Mouse (Mus musculus) MEL (cell line): ENCODE data around the gene Cdiptos. TPM values are rescaled to one million over a fixed set of nuclear protein-coding genes. Genes with fewer than 3 reads are reported as not detected.

Source experiments
- DNase-seq: peaks from one replicate; pipeline ENCODE4 v3.0.0; 2011; ENCODE audit warnings: low read depth, low spot score
- H3K27ac ChIP-seq: 2 replicates; pipeline ENCODE4 v1.5.1; 2012; ENCODE audit warnings: low read depth, mild to moderate bottlenecking, control low read depth, low read length, moderate library complexity; ENCODE audit not compliant: control insufficient read depth
- H3K27me3 ChIP-seq, 2 experiments: fragments of 150-350 bp in 1 of 2; sonication (generic) in 1 of 2; 2 replicates each; pipeline ENCODE4 v1.6.1; 2012; ENCODE audit warnings: low read length in 2 of 2, mild to moderate bottlenecking in 2 of 2, improper control_type of control experiment in 1 of 2, moderate library complexity in 1 of 2; ENCODE audit not compliant: insufficient read depth in 2 of 2, control insufficient read depth in 1 of 2
- H3K36me3 ChIP-seq, 2 experiments: 2 replicates each; pipeline ENCODE4 v1.6.1; 2012 to 2014; ENCODE audit warnings: low read length in 2 of 2, improper control_type of control experiment in 1 of 2, inconsistent platforms in 1 of 2, mild to moderate bottlenecking in 1 of 2; ENCODE audit not compliant: insufficient read depth in 2 of 2, control insufficient read depth in 1 of 2
- H3K4me1 ChIP-seq, 2 experiments: fragments of 150-350 bp in 1 of 2; sonication (generic) in 1 of 2; 2 replicates each; pipeline ENCODE4 v1.6.1; 2012; ENCODE audit warnings: low read length in 2 of 2, improper control_type of control experiment in 1 of 2, mild to moderate bottlenecking in 1 of 2; ENCODE audit not compliant: insufficient read depth in 2 of 2, control insufficient read depth in 1 of 2
- H3K4me3 ChIP-seq, 2 experiments: fragments of 150-350 bp in 1 of 2; sonication (generic) in 1 of 2; 2 replicates each; pipeline ENCODE4 v1.5.1; 2012; ENCODE audit warnings: low read depth in 2 of 2, low read length in 2 of 2, mild to moderate bottlenecking in 2 of 2, moderate library complexity in 2 of 2, control low read depth in 1 of 2, improper control_type of control experiment in 1 of 2; ENCODE audit not compliant: control insufficient read depth in 1 of 2, insufficient read depth in 1 of 2
- H3K79me2 ChIP-seq: 2 replicates; pipeline ENCODE4 v1.6.1; 2012; ENCODE audit warnings: mild to moderate bottlenecking, low read length, moderate library complexity; ENCODE audit not compliant: control insufficient read depth, poor library complexity, insufficient read depth
- H3K9ac ChIP-seq: 2 replicates; pipeline ENCODE4 v1.6.1; 2012; ENCODE audit warnings: low read depth, mild to moderate bottlenecking, control low read depth, low read length, moderate library complexity; ENCODE audit not compliant: control insufficient read depth, poor library complexity, severe bottlenecking
- H3K9me3 ChIP-seq: fragments of 150-350 bp; sonication (generic); replicated peaks from 2 replicates; pipeline ENCODE4 v1.6.1; 2012; ENCODE audit warnings: mild to moderate bottlenecking, low read length, improper control_type of control experiment, moderate library complexity; ENCODE audit not compliant: insufficient read depth
- CHD1 ChIP-seq: IDR thresholded peaks from 2 replicates; pipeline ENCODE4 v1.6.1; 2012; ENCODE audit warnings: low read depth, mild to moderate bottlenecking, inconsistent platforms, low read length, improper control_type of control experiment
- E2F4 ChIP-seq: IDR thresholded peaks from 2 replicates; pipeline ENCODE4 v1.6.1; 2011; ENCODE audit warnings: low read depth, low read length, improper control_type of control experiment, borderline replicate concordance
- ELF1 ChIP-seq: IDR thresholded peaks from 2 replicates; pipeline ENCODE4 v1.6.1; 2014; ENCODE audit warnings: low read depth, mild to moderate bottlenecking, inconsistent platforms, low read length, improper control_type of control experiment, moderate library complexity
- EP300 ChIP-seq, 2 experiments: IDR thresholded peaks; 2 replicates each; pipeline ENCODE4 v1.6.1; 2011; ENCODE audit warnings: improper control_type of control experiment in 2 of 2, low read length in 2 of 2, low read depth in 1 of 2, mild to moderate bottlenecking in 1 of 2
- HCFC1 ChIP-seq: IDR thresholded peaks from 2 replicates; pipeline ENCODE4 v1.6.1; 2012; ENCODE audit warnings: low read depth, mild to moderate bottlenecking, inconsistent platforms, low read length, improper control_type of control experiment, moderate library complexity
- MAFK ChIP-seq: IDR thresholded peaks from 2 replicates; pipeline ENCODE4 v1.6.1; 2011; ENCODE audit warnings: low read depth, mild to moderate bottlenecking, low read length, improper control_type of control experiment, borderline replicate concordance
- MAX ChIP-seq: IDR thresholded peaks from 2 replicates; pipeline ENCODE4 v1.6.1; 2011; ENCODE audit warnings: low read length, improper control_type of control experiment
- MAZ ChIP-seq: IDR thresholded peaks from 2 replicates; pipeline ENCODE4 v1.6.1; 2012; ENCODE audit warnings: low read depth, mild to moderate bottlenecking, inconsistent platforms, low read length, improper control_type of control experiment
- MXI1 ChIP-seq: IDR thresholded peaks from 2 replicates; pipeline ENCODE4 v1.6.1; 2011; ENCODE audit warnings: mild to moderate bottlenecking, low read depth, low read length, improper control_type of control experiment
- NELFE ChIP-seq: IDR thresholded peaks from 2 replicates; pipeline ENCODE4 v1.6.1; 2011; ENCODE audit warnings: low read depth, low read length, improper control_type of control experiment
- NRF1 ChIP-seq: IDR thresholded peaks from 2 replicates; pipeline ENCODE4 v1.6.1; 2014; ENCODE audit warnings: low read depth, mild to moderate bottlenecking, inconsistent platforms, low read length, improper control_type of control experiment, moderate library complexity; ENCODE audit not compliant: poor library complexity, insufficient read depth, severe bottlenecking
- POLR2A ChIP-seq, 2 experiments: IDR thresholded peaks; 2 replicates each; pipeline ENCODE4 v1.6.1; 2011 to 2012; ENCODE audit warnings: low read length in 2 of 2, mild to moderate bottlenecking in 2 of 2, control low read depth in 1 of 2, improper control_type of control experiment in 1 of 2, low read depth in 1 of 2, moderate library complexity in 1 of 2; ENCODE audit not compliant: control insufficient read depth in 1 of 2, insufficient read depth in 1 of 2, poor library complexity in 1 of 2
- POLR2AphosphoS2 ChIP-seq: IDR thresholded peaks from 2 replicates; pipeline ENCODE4 v1.6.1; 2011; ENCODE audit warnings: low read length, improper control_type of control experiment
- POLR2AphosphoS5 ChIP-seq: IDR thresholded peaks from 2 replicates; pipeline ENCODE4 v1.6.1; 2012; ENCODE audit warnings: low read depth, borderline replicate concordance, mild to moderate bottlenecking, inconsistent platforms, low read length, moderate library complexity, mixed read lengths
- RAD21 ChIP-seq: IDR thresholded peaks from 2 replicates; pipeline ENCODE4 v1.6.1; 2011; ENCODE audit warnings: mild to moderate bottlenecking, low read depth, low read length, improper control_type of control experiment
- SIN3A ChIP-seq: IDR thresholded peaks from 2 replicates; pipeline ENCODE4 v1.6.1; 2012; ENCODE audit warnings: low read length, improper control_type of control experiment, inconsistent platforms
- TAL1 ChIP-seq: IDR thresholded peaks from 2 replicates; pipeline ENCODE4 v1.6.1; 2012; ENCODE audit warnings: mild to moderate bottlenecking, inconsistent platforms, low read length, moderate library complexity, mixed read lengths
- TBP ChIP-seq: IDR thresholded peaks from 2 replicates; pipeline ENCODE4 v1.8.0; 2011; ENCODE audit warnings: low read depth, low read length, improper control_type of control experiment
- TCF12 ChIP-seq: IDR thresholded peaks from 2 replicates; pipeline ENCODE4 v1.6.1; 2014; ENCODE audit warnings: low read depth, mild to moderate bottlenecking, inconsistent platforms, low read length, improper control_type of control experiment, moderate library complexity
- UBTF ChIP-seq: IDR thresholded peaks from 2 replicates; pipeline ENCODE4 v1.6.1; 2012; ENCODE audit warnings: low read depth, mild to moderate bottlenecking, inconsistent platforms, low read length, improper control_type of control experiment, moderate library complexity, borderline replicate concordance; ENCODE audit not compliant: insufficient read depth
- USF2 ChIP-seq, 2 experiments: IDR thresholded peaks; 2 replicates each; pipeline ENCODE4 v1.6.1; 2011 to 2012; ENCODE audit warnings: improper control_type of control experiment in 2 of 2, low read length in 2 of 2, borderline replicate concordance in 1 of 2, inconsistent platforms in 1 of 2, low read depth in 1 of 2, mild to moderate bottlenecking in 1 of 2; ENCODE audit not compliant: insufficient read depth in 1 of 2
- ZKSCAN1 ChIP-seq: IDR thresholded peaks from 2 replicates; pipeline ENCODE4 v1.6.1; 2012; ENCODE audit warnings: low read depth, mild to moderate bottlenecking, inconsistent platforms, low read length, improper control_type of control experiment, moderate library complexity
- ZMIZ1 ChIP-seq: IDR thresholded peaks from 2 replicates; pipeline ENCODE4 v1.6.1; 2012; ENCODE audit warnings: low read depth, mild to moderate bottlenecking, inconsistent platforms, low read length, improper control_type of control experiment, moderate library complexity
- ZNF384 ChIP-seq: IDR thresholded peaks from 2 replicates; pipeline ENCODE4 v1.6.1; 2012; ENCODE audit warnings: low read depth, mild to moderate bottlenecking, inconsistent platforms, low read length, improper control_type of control experiment
- polyA plus RNA-seq, 2 experiments: library from polyadenylated mRNA; stranded (reverse) in 1 of 2; unstranded in 1 of 2; fragments of >175 nt in 1 of 2; fragments of >200 nt in 1 of 2; gene quantifications; 2 replicates each; pipeline versions ENCODE4 v1.2.1 to v1.2.4; 2012; ENCODE audit warnings: low replicate concordance in 2 of 2, low read depth in 1 of 2; ENCODE audit not compliant: insufficient read length in 2 of 2, insufficient read depth in 1 of 2, missing spikeins in 1 of 2
- total RNA-seq: library from RNA; depleted of rRNA; stranded (reverse); fragments of 300-350 nt; gene quantifications from 2 replicates; pipeline ENCODE4 v1.2.3, GENCODE M21; 2012

Gene Cdiptos
- total and polyA plus RNA-seq, 3 experiments: 0.35 to 1.8 TPM; not detected in 1

GRCm38 (mm10) chr7:126929046-126929445 lies 46.9 kb downstream of the Cdiptos start (continued):
- TF ChIP-seq USF2 (IDR thresholded peaks at IDR 0.05; ENCODE audit: borderline replicate concordance in 1 of 2, insufficient read depth in 1 of 2, low read depth in 1 of 2, low read length in 2 of 2): no peak
- no peak for TF ChIP-seq RAD21
- TF ChIP-seq EP300 (IDR thresholded peaks at IDR 0.05; ENCODE audit: low read depth in 1 of 2, low read length in 2 of 2): no peak
- TF ChIP-seq MAFK: no peak
- TF ChIP-seq TBP: 0 out of 2 replicates have a peak, but pooled peaks have one; percentile 37

- peak; percentile 94 for DNase-seq
- Histone ChIP-seq H3K4me3 (peak within 1 kb of the TSS; percentile 85 to 99), H3K27ac (peak within 1 kb of the TSS; percentile 85), H3K4me1 (peaks cover 20 to 31% of the 10 kb centered on the region in 2 experiments), H3K9me3 (no peaks in the 10 kb centered on the region), H3K79me2 (peaks cover 14% of the 10 kb centered on the region), H3K36me3 (peaks cover 0 to 23% of the 10 kb centered on the region in 2 experiments; a peak in 2 of 4 replicates), H3K27me3 (no peaks in the 10 kb centered on the region), H3K9ac (peak within 1 kb of the TSS; percentile 99)
- TF ChIP-seq POLR2AphosphoS2: peak; percentile 72; the same call in 1 of the 2 replicates
- no peak for TF ChIP-seq USF2 (IDR thresholded peaks at IDR 0.05; ENCODE audit: borderline replicate concordance in 1 of 2, insufficient read depth in 1 of 2, low read depth in 1 of 2, low read length in 2 of 2)
- TF ChIP-seq TCF12: peak; percentile 53
- TF ChIP-seq POLR2AphosphoS5: no peak
- no peak; the same call in 1 of the 2 replicates for TF ChIP-seq MAZ
- TF ChIP-seq SIN3A: peak; percentile 82; the same call in 1 of the 2 replicates
- 0 out of 2 replicates have a peak, but pooled peaks have one; percentile 84 for TF ChIP-seq CHD1
- TF ChIP-seq NRF1: peak; percentile 100
- no peak for TF ChIP-seq ZKSCAN1
- peak; percentile 74 to 82; a peak in 3 of 4 replicates for TF ChIP-seq POLR2A (IDR thresholded peaks at IDR 0.05; ENCODE audit: control insufficient read depth in 1 of 2, insufficient read depth in 1 of 2, low read depth in 1 of 2, low read length in 2 of 2, poor library complexity in 1 of 2)
- 0 out of 2 replicates have a peak, but pooled peaks have one; percentile 55 for TF ChIP-seq UBTF
- TF ChIP-seq ZMIZ1: peak; percentile 81
- TF ChIP-seq MAX: no peak; the same call in 1 of the 2 replicates
- peak in 1 of 2 experiments; percentile 24; a peak in 1 of 4 replicates for TF ChIP-seq EP300 (IDR thresholded peaks at IDR 0.05; ENCODE audit: low read depth in 1 of 2, low read length in 2 of 2)
- TF ChIP-seq NELFE: peak; percentile 90
- TF ChIP-seq E2F4: no peak
- TF ChIP-seq MXI1: peak; percentile 22; the same call in 1 of the 2 replicates
- 0 out of 2 replicates have a peak, but pooled peaks have one; percentile 38 for TF ChIP-seq ZNF384
- peak; percentile 68 for TF ChIP-seq TBP
- no peak for TF ChIP-seq RAD21
- TF ChIP-seq HCFC1: peak; percentile 71
- TF ChIP-seq TAL1: no peak
- peak; percentile 98 for TF ChIP-seq ELF1
Observed at GRCm38 (mm10) chr7:126928384-126929037, 47.4 kb downstream of the Cdiptos start, which contains the start of gene Kctd13. TSS of gene Kctd13 (plus strand) at chr7:126928879.
